Mouse (Mus musculus) liver, embryonic 11.5 days (tissue): ENCODE measurements at regions not wholly inside any gene's neighbourhood (a gene's known extent, or its start where the extent isn't known, plus 50 kb on each side); places are given as distances from the start of the nearest gene placed in this dataset.

Experiments
- ATAC-seq: fragments of 200-750 bp; cut with Nextera tagmentation; replicated peaks from 2 replicates; pipeline ENCODE4 v1.8.0; 2017; ENCODE audit warnings: moderate number of reproducible peaks, mild to moderate bottlenecking, moderate TSS enrichment, moderate library complexity; ENCODE audit not compliant: low FRiP score
- DNase-seq: peaks from one replicate; pipeline ENCODE4 v3.0.0-alpha.2; 2017; ENCODE audit warnings: low spot score
- H3K27ac ChIP-seq: fragments of 300-500 bp; sonication (generic); 2 replicates; pipeline ENCODE4 v1.5.1; 2014; ENCODE audit warnings: mild to moderate bottlenecking, low read depth, low read length, control low read depth
- H3K27me3 ChIP-seq: fragments of 300-500 bp; sonication (generic); replicated peaks from 2 replicates; pipeline ENCODE4 v1.6.1; 2014; ENCODE audit warnings: low read length, mixed read lengths; ENCODE audit not compliant: control insufficient read depth, insufficient read depth
- H3K36me3 ChIP-seq: fragments of 300-500 bp; sonication (generic); 2 replicates; pipeline ENCODE4 v1.6.1; 2014; ENCODE audit warnings: mild to moderate bottlenecking, low read length, moderate library complexity, mixed read lengths; ENCODE audit not compliant: control insufficient read depth, insufficient read depth
- H3K4me1 ChIP-seq: fragments of 300-500 bp; sonication (generic); replicated peaks from 2 replicates; pipeline ENCODE4 v1.6.1; 2014; ENCODE audit warnings: low read length, mixed read lengths; ENCODE audit not compliant: control insufficient read depth, insufficient read depth
- H3K4me2 ChIP-seq: fragments of 300-500 bp; sonication (generic); 2 replicates; pipeline ENCODE4 v1.6.1; 2014; ENCODE audit warnings: mild to moderate bottlenecking, control low read depth, moderate library complexity
- H3K4me3 ChIP-seq: fragments of 300-500 bp; sonication (generic); 2 replicates; pipeline ENCODE4 v1.5.1; 2014; ENCODE audit warnings: low read depth, low read length, control low read depth
- H3K9ac ChIP-seq: fragments of 300-500 bp; sonication (generic); 2 replicates; pipeline ENCODE4 v1.6.1; 2014; ENCODE audit warnings: low read depth, low read length, control low read depth
- H3K9me3 ChIP-seq: fragments of 300-500 bp; sonication (generic); 2 replicates; pipeline ENCODE4 v1.6.1; 2016; ENCODE audit warnings: low read length, inconsistent platforms, mixed read lengths; ENCODE audit not compliant: control insufficient read depth
- WGBS: fragments of 180-500 bp; shearing (Covaris S2); extraction: QIAGEN DNeasy Blood & Tissue Kit; methylation state at CpG from one replicate; pipeline ENCODE4 v1.1.7; 2014; 5-methylcytosine and 5-hydroxymethylcytosine counted together

DNA sequence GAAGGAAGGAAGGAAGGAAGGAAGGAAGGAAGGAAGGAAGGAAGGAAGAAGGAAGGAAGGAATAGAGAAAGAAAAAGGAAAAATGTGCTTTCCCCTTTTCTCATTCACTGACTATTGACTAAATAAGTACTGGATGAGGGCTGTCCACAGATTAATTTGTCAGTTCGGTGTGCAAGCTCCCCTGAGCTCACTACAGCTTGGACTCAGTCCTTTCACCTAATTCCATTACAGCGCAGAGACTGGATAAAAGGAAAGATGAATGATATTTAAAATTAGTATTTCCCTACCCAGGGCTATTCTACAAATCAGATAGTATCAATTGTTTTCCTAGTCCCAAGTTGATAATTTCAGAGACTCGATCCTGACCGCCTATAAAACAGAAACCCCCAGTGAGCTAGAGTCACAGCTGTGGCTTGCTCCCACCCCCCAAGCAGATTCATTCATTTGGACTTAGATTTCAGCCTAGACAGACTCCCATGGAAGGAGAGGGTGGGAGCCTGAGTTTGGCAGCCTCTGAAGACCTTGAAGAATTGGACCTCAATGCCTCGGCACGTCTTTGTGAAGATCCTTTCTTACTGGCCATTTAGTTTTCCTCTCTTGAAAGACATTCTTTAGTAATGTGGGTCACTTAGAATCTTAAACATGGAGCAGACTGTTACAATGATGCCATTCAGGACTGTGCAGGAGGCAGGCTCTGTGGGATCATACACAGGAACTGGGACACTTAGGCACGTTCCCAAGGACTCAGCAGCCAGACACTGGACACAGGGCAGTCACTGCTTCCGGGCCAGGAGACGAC is 179.2 kb upstream of the Pabpc6 start:
- ATAC-seq (no peak), DNase-seq (no peak)
- no peaks in the 10 kb centered on the region for H3K9me3 ChIP-seq
- no peak overlapping the region for H3K4me2 ChIP-seq
- H3K4me3 ChIP-seq: no peak overlapping the region
- no peaks in the 10 kb centered on the region for H3K4me1 ChIP-seq
- no peaks in the 10 kb centered on the region for H3K36me3 ChIP-seq
- WGBS: 79% methylated on average over 9 of the region's 9 CpGs
- H3K27me3 ChIP-seq: no peaks in the 10 kb centered on the region
- no peak overlapping the region for H3K9ac ChIP-seq
- no peak overlapping the region for H3K27ac ChIP-seq

DNA sequence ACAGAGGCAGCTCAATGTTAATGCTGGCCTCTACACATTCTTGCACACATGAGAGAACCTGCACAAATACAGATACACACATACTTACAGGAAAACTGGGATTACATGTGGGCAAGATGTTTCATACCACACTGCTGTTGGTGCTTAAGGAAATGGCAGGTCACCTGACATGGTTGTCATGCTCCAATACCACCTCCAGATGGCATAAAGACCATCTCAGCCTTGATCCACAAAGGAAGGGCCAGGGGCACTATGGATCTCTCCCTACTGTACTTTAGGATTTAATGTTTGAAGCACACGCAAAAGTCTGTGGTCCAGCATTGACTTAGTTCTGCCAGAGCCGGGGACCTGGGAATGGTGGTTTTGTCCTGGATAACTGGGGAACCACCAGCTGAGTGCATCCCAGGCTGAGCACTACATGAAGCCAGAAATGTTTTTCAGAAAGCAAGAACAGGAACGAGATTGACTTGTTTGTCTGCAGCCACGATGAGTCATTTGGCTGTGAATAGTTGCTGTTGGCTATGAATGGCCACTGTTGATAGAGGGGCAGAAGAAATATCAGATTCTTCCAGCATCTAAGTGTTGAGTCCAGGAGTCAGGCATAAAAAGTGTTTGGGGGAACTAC is 176.0 kb upstream of the Pabpc6 start:
- ATAC-seq: no peak
- WGBS: 58% methylated on average over 4 of the region's 4 CpGs
- no peak overlapping the region for H3K27ac ChIP-seq

DNA sequence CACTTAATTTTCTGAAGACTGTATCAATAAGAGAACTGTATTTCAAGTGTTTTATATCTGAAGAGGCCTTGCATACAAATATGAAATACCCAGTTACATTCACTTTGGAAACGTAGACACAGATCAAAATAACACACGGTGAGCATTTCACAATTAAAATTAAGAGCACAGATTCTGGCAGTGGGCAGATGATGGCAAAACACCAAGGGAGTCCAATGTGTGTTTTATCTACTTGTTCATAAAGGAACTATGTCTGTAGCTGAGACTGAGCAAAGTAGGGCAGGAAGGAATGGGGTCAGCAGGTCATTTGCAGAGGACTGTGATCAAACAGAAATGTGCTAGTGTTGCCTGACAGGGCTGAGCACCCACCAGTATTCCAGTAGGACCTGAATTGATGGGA is 171.6 kb upstream of the Pabpc6 start:
- no peaks in the 10 kb centered on the region for H3K9me3 ChIP-seq
- 87% methylated on average over 2 of the region's 2 CpGs for WGBS
- ATAC-seq (no peak), DNase-seq (no peak)
- H3K27ac ChIP-seq: no peak overlapping the region
- no peak overlapping the region for H3K9ac ChIP-seq
- H3K4me2 ChIP-seq: no peak overlapping the region
- H3K27me3 ChIP-seq: no peaks in the 10 kb centered on the region
- no peaks in the 10 kb centered on the region for H3K4me1 ChIP-seq
- no peaks in the 10 kb centered on the region for H3K36me3 ChIP-seq
- no peak overlapping the region for H3K4me3 ChIP-seq

More for the DNA sequence above, 176.0 kb upstream of the Pabpc6 start:
- Histone ChIP-seq H3K36me3 (no peaks in the 10 kb centered on the region), H3K27me3 (no peaks in the 10 kb centered on the region), H3K9ac (no peak overlapping the region), H3K4me2 (no peak overlapping the region), H3K4me1 (no peaks in the 10 kb centered on the region), H3K4me3 (no peak overlapping the region), H3K9me3 (no peaks in the 10 kb centered on the region)
- no peak for DNase-seq

DNA sequence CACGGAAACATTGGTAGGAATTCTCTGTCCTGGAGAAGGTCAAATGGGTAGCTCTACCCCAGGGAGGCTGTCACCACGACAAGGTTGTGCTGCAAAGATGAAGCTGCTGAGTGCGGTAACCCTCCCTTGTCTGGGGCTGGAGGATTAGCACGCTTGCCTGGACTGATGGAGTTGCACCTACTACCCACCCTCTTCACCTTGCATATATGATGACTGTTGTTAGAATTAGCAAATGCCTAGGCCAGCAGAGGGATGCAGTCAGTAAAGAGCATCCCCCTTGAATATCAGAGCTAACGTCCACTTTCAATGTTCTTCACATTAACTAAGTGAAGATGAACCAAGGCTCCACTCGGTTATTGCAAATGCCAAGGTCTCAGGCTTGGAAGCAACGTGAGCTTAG is 169.7 kb upstream of the Pabpc6 start:
- H3K27me3 ChIP-seq: no peaks in the 10 kb centered on the region
- H3K4me3 ChIP-seq: no peak overlapping the region
- WGBS: 76% methylated on average over 7 of the region's 7 CpGs
- ATAC-seq: no peak
- H3K36me3 ChIP-seq: no peaks in the 10 kb centered on the region
- no peaks in the 10 kb centered on the region for H3K4me1 ChIP-seq
- H3K27ac ChIP-seq: no peak overlapping the region
- no peaks in the 10 kb centered on the region for H3K9me3 ChIP-seq
- no peak overlapping the region for H3K9ac ChIP-seq
- no peak overlapping the region for H3K4me2 ChIP-seq
- no peak for DNase-seq

DNA sequence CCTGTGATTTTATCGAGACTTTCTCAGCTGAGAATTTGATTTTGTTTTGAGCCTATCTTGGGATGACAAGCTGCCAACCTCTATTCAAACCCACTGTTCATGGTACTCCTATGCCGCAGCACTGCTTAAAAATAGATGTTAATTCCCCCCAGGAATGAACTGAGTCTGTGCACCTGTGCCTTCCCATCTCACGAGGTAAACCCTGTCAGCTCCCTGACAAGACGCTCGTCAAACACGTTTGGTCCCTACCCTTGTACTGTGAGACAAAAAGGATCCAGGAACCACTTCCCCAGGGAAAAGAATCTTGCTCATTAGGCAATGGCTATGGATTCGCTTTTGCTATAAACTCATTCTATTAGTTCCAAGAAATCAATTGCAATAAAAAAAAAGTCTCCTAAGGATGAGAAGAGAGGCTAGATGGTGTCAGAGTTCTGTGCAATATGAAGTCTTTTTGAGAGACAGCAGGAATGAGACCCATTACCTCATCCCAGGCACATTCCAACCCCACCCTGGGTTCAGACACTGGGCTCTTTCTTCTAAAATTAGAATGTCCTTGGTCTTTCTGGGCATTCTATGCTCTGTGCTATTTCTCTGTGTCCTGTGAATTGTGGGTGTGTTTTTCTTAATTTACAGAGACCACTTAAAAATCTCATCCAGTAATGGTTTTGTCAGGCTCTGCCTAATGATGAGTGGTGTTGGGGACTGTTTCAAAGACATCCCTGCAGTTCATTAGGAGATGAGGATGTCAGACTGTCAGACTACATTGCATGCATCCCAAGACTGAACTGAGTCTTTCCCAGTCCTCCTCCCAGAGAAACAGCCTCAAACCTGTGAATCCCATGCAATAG is 167.7 kb upstream of the Pabpc6 start:
- H3K27me3 ChIP-seq: no peaks in the 10 kb centered on the region
- no peaks in the 10 kb centered on the region for H3K9me3 ChIP-seq
- no peak overlapping the region for H3K4me2 ChIP-seq
- H3K4me1 ChIP-seq: no peaks in the 10 kb centered on the region
- DNase-seq (no peak), ATAC-seq (no peak)
- H3K4me3 ChIP-seq: no peak overlapping the region
- no peak overlapping the region for H3K27ac ChIP-seq
- no peak overlapping the region for H3K9ac ChIP-seq
- no peaks in the 10 kb centered on the region for H3K36me3 ChIP-seq
- WGBS: 84% methylated on average over 7 of the region's 7 CpGs

DNA sequence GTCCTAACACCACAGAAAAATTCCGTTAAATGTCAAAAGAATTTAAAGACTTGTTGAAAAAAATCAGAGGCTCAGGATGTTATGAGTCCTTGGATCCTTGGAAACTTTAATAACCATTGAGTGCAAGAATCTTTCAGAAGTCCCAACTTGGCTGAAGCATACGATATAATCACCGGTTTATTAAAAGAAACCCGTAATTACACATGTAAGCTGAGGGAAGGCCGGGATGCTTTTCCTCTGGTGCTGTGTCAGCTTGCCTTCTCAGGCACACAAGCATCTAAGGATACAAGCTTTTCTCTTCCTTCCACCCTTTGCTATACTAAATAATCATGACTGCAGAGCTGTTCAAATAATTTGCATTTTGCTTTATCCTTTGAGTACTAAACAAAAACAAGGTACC is 160.4 kb upstream of the Pabpc6 start:
- Histone ChIP-seq H3K27me3 (no peaks in the 10 kb centered on the region), H3K9me3 (no peaks in the 10 kb centered on the region), H3K4me2 (no peak overlapping the region), H3K4me1 (no peaks in the 10 kb centered on the region), H3K36me3 (no peaks in the 10 kb centered on the region), H3K4me3 (no peak overlapping the region), H3K27ac (no peak overlapping the region), H3K9ac (no peak overlapping the region)
- DNase-seq: no peak
- ATAC-seq: no peak
- 90% methylated on average over 5 of the region's 5 CpGs for WGBS

DNA sequence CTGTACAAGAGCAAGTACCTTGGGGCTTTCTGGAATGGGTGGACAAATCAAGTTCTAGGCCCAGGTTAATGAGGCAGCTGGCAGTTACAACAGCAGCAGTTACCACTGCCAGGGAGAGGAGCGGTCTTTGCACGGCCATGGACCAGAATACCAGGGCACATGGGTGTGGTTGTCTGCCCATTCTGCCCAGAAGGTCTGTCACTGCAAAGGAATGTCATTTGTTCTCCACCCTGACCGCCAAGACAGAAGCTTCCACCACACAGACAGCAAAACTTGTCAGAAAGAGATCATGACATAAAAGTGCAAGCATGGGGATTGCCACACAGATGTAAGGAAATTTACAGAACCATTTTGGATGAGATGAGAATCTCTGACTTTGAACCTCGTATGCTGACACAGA is 151.8 kb upstream of the Pabpc6 start:
- H3K4me3 ChIP-seq: no peak overlapping the region
- ATAC-seq (no peak), DNase-seq (no peak)
- H3K9ac ChIP-seq: no peak overlapping the region
- H3K27me3 ChIP-seq: no peaks in the 10 kb centered on the region
- no peaks in the 10 kb centered on the region for H3K36me3 ChIP-seq
- WGBS: 85% methylated on average over 4 of the region's 4 CpGs
- H3K4me1 ChIP-seq: no peaks in the 10 kb centered on the region
- no peak overlapping the region for H3K4me2 ChIP-seq
- no peaks in the 10 kb centered on the region for H3K9me3 ChIP-seq
- H3K27ac ChIP-seq: no peak overlapping the region

DNA sequence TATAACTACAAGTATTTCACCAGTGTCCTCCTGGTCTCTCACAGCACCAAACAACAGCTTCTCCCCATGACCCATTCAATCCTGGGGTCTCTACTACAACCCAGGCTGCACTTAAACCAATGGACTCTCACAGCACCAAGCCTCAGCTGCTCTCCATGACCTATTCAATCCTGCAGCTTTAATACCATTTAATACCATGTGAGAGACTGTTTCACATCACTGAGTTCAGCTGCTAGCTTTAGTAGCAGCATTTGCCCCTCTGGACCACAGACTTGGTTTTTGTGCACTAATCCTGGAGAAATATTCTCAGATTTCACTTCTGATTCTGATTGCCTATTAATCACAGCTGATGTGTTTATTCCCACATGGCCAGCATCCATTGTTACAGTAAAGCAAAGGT is 147.5 kb upstream of the Pabpc6 start:
- H3K27ac ChIP-seq: no peak overlapping the region
- no peaks in the 10 kb centered on the region for H3K27me3 ChIP-seq
- DNase-seq (no peak), ATAC-seq (no peak)
- H3K4me3 ChIP-seq: no peak overlapping the region
- no peak overlapping the region for H3K4me2 ChIP-seq
- no peaks in the 10 kb centered on the region for H3K9me3 ChIP-seq
- H3K9ac ChIP-seq: no peak overlapping the region
- no peaks in the 10 kb centered on the region for H3K4me1 ChIP-seq
- H3K36me3 ChIP-seq: no peaks in the 10 kb centered on the region
